ENCODE assay signal across 25 mouse cellular contexts in genomic region chr17:30069776-30070175, GRCm38 (mm10).
"Had no signal": no experiment of that assay in that cellular context is flagged by ENCODE, and none has a peak within 500 bp of the region (broad histone marks: within the 10 kb centered on the region; RNA-seq: fewer than 3 reads in every experiment).

No protein-coding gene starts in this region.

- H3K9ac ChIP-seq: heart, embryonic 13.5 days; heart, embryonic 15.5 days; hindbrain, embryonic 12.5 days; hindbrain, embryonic 14.5 days; intestine, embryonic 15.5 days; limb, embryonic 12.5 days; liver, embryonic 13.5 days had no signal

- H3K4me2 ChIP-seq: heart, embryonic 11.5 days; heart, embryonic 13.5 days; heart, embryonic 15.5 days; hindbrain, embryonic 12.5 days; hindbrain, embryonic 14.5 days; intestine, embryonic 15.5 days; limb, embryonic 12.5 days; liver, embryonic 11.5 days; liver, embryonic 13.5 days had no signal

- ATAC-seq: hindbrain, embryonic 16.5 days; inflammation-experienced regulatory T-cells, adult 6 months; intestine, embryonic 15.5 days; intestine, postnatal 0 days had no signal

- H3K9me3 ChIP-seq: heart, embryonic 13.5 days; heart, embryonic 15.5 days; hindbrain, embryonic 10.5 days; hindbrain, embryonic 12.5 days; intestine, embryonic 15.5 days; limb, embryonic 12.5 days; liver, embryonic 13.5 days had no signal

- H3K36me3 ChIP-seq: heart, embryonic 15.5 days; hindbrain, embryonic 12.5 days; intestine, embryonic 15.5 days had no signal

- H3K27ac ChIP-seq: heart, adult 2 months; heart, embryonic 13.5 days; heart, embryonic 15.5 days; hindbrain, embryonic 10.5 days; hindbrain, embryonic 12.5 days; hindbrain, embryonic 14.5 days; intestine, embryonic 15.5 days; left cerebral cortex, adult 2 months; limb, embryonic 12.5 days; liver, embryonic 13.5 days had no signal

- H3K4me3 ChIP-seq: heart, adult 2 months; heart, embryonic 13.5 days; heart, embryonic 15.5 days; hindbrain, embryonic 10.5 days; hindbrain, embryonic 12.5 days; intestine, embryonic 15.5 days; layer of hippocampus, adult 2 months; left cerebral cortex, adult 2 months; limb, embryonic 12.5 days; liver, embryonic 13.5 days had no signal

- H3K27me3 ChIP-seq: heart, embryonic 13.5 days; heart, embryonic 15.5 days; hindbrain, embryonic 12.5 days; intestine, embryonic 15.5 days; limb, embryonic 12.5 days; liver, embryonic 13.5 days had no signal

- DNase-seq: gastrocnemius, postnatal 14 days; gastrocnemius, postnatal 36 days; heart, adult 2 months; heart, postnatal 4 days; kidney, adult 18-20 months; kidney, adult 8-10 months; kidney, postnatal 10 days; kidney, postnatal 25 days; kidney, postnatal 4 days; liver; liver, embryonic 13.5 days had no signal
